Mouse (Mus musculus) monocyte, adult 5-6 weeks (primary cell): Measurements from ENCODE around the gene Gm21725. TPM values are rescaled to one million over a fixed set of nuclear protein-coding genes. Genes with fewer than 3 reads are reported as not detected.
"Not testable (repeated sequence)": the region's sequence is repeated elsewhere in the genome, so short reads cannot be mapped to it uniquely, and the experiment has no call there.

ENCODE experiments used
- ATAC-seq: fragments of 153-309, 156-312 bp; replicated peaks from 2 replicates; pipeline ENCODE4 v1.8.0; 2017; ENCODE audit warnings: mild to moderate bottlenecking; ENCODE audit not compliant: low TSS enrichment, insufficient number of reproducible peaks, severe bottlenecking, poor library complexity, low FRiP score
- total RNA-seq: library from RNA; stranded (forward); fragments of 200-1000, 200-491, 200-594 nt; gene quantifications from 3 replicates; pipeline ENCODE4 v1.2.3, GENCODE M21; 2017

The Gm21725 gene
- total RNA-seq = not detected in 3 replicates

GRCm38 (mm10) chrY:13348963-13349362, at the start of gene Gm21725:
Gm21725 (minus strand) TSS chrY:13349063.
- ATAC-seq = not testable (repeated sequence)

Other genes starting within 250 kb of the Gm21725 start
- not detected in 3 replicates for gene Gm21891, start 215.6 kb downstream of the Gm21725 start, total RNA-seq
- not detected in 3 replicates for gene Gm21425, start 187.1 kb downstream of the Gm21725 start, total RNA-seq
- gene Gm21828, start 125.1 kb downstream of the Gm21725 start, total RNA-seq = not detected in 3 replicates
- gene Gm21440, start 96.7 kb downstream of the Gm21725 start, total RNA-seq = not detected in 3 replicates
- gene Gm21454, start 96.6 kb downstream of the Gm21725 start, total RNA-seq = not detected in 3 replicates
- not detected in 3 replicates for gene Gm21866, start 116.5 kb upstream of the Gm21725 start, total RNA-seq
- not detected in 3 replicates for gene Gm20773, start 145.0 kb upstream of the Gm21725 start, total RNA-seq